Mouse (Mus musculus) bone marrow, adult 2 months (tissue): ENCODE data around the gene Anapc13.

Experiments used
- CTCF ChIP-seq: fragments of 200-500 bp; IDR thresholded peaks from 2 replicates; pipeline ENCODE4 v1.5.1; 2011; ENCODE audit warnings: low read length, control low read depth; ENCODE audit not compliant: control insufficient read depth, insufficient read depth
- POLR2A ChIP-seq: fragments of 200-500 bp; IDR thresholded peaks from 2 replicates; pipeline ENCODE4 v1.6.1; 2011; ENCODE audit warnings: low read depth, mild to moderate bottlenecking, control low read depth, low read length, borderline replicate concordance; ENCODE audit not compliant: control insufficient read depth

DNA sequence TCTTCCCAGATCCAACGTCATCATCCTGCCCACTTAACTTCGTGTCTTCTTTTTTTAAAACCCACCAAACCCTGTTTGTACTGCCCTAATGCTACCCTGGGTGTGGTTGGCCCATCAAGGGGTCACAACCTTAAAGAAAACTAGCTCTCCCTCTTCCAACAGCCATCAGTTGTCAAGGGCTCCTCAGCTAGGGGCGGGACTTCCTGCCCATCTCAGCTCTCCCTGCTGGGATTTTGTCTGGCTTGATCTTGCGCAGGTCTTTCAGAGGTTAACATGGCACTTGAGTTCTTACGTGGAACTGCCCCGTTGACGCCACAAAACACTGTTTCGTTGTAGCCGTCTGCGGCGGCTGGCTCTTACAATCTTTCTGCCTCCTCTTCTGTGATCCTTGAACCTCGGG is 42.8 kb downstream of the Anapc13 start:
- TF ChIP-seq CTCF (no peak), POLR2A (no peak)
